Mouse (Mus musculus): Measurements from ENCODE around the gene Gm572. TPM values are rescaled to one million over a fixed set of nuclear protein-coding genes. Genes with fewer than 3 reads are reported as not detected.
A peak's percentile ranks its signal among the peaks of the same experiment; 100 is the strongest.

Gm572 gene
- polyA plus RNA-seq, 1 experiment from 2014 or later, result 0.09 TPM

DNA sequence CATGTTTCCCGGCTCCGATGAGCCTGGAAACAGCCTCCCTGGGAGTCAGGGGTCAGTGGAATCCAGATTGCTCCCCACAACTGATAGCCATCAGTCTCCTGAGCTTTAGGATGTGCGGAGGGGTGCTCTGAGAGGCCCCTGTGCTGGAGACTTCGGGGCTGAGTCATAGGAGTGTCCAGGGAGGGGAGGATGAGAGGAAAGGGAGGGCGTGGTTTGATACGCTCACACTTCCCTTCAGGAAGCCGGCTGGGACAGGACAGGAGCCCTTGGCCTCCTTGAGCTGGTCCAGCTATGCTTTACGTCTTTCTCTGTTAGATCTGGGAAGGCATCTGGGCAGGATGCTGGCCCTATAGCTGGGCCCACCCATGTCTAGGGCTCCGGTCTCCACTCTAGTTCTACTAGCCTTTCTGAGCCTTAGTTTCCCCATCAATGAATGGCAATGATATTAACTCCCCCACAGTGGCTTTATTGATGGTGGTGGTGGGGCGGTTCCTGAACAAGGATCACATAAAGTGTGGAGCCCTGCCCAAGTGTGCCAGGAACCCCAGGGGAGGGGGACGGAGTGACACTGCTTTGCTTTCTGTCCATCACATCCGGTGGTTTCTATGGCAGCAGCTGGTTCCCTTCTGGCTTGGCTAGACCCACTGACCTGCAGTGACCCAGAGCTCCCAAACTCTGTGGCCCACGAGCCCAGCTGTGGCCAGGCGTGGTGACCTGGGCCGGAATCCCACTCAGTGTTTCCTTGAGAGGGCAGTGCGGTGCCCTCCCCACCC lies 33.3 kb downstream of the Gm572 start:
- ATAC-seq (ENCODE audit: insufficient read depth, low FRiP score, low read depth), result peak; percentile 57; the same call in 1 of the 2 replicates
- no peaks in the 10 kb centered on the region for H3K36me3 ChIP-seq
- H3K9ac ChIP-seq, result no peak overlapping the region
- no peak overlapping the region for H3K27ac ChIP-seq
- peaks cover 29% of the 10 kb centered on the region for H3K4me1 ChIP-seq
- no peak overlapping the region for H3K4me2 ChIP-seq
- H3K9me3 ChIP-seq, result no peaks in the 10 kb centered on the region
- no peak overlapping the region for H3K4me3 ChIP-seq (replicated peaks)
- no peaks in the 10 kb centered on the region for H3K27me3 ChIP-seq (replicated peaks)
- 42% methylated on average over 16 of the region's 16 CpGs for WGBS

DNA sequence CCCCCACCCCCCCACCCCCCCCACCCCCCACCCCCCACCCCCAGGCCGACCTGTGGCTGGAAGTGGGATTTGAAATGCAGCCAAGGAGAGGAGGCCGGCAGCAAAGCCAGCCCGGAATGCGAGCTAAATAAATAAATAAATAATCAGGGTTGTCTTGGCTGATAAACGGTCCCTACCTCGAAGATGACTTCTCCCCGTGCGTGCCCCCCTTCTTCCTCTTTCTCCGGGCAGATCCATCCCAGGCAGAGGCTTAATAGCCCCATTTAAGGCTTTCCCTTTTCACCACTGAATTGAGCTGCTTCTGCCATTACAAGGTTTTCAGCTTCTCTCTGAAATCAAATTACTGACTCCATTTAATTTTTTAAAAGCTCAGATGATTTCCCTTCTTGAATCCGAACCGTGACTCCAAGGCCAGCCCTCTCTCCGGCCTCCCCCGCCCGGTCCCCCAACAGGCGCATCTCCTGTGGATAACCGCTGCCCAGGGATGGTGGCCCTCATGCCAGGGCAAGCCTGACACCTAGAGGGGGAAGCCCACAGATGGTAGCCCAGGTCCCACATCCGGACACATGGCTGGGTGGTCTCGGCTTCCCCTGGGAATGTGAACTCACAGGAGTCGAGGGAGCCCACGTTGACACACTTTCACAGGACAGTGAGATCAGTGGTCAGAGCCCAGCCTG lies 34.0 kb downstream of the Gm572 start:
- H3K27me3 ChIP-seq (replicated peaks), result no peaks in the 10 kb centered on the region
- WGBS, result 39% methylated on average over 20 of the region's 20 CpGs
- H3K9me3 ChIP-seq, result no peaks in the 10 kb centered on the region
- ATAC-seq (ENCODE audit: insufficient read depth, low FRiP score, low read depth), result no peak
- no peaks in the 10 kb centered on the region for H3K36me3 ChIP-seq
- peaks cover 29% of the 10 kb centered on the region for H3K4me1 ChIP-seq
- H3K4me3 ChIP-seq (replicated peaks), result no peak overlapping the region
- 0 out of 2 replicates have a peak overlapping the region, but pooled peaks have one; percentile 3 for H3K27ac ChIP-seq
- H3K9ac ChIP-seq, result no peak overlapping the region
- no peak overlapping the region for H3K4me2 ChIP-seq

DNA sequence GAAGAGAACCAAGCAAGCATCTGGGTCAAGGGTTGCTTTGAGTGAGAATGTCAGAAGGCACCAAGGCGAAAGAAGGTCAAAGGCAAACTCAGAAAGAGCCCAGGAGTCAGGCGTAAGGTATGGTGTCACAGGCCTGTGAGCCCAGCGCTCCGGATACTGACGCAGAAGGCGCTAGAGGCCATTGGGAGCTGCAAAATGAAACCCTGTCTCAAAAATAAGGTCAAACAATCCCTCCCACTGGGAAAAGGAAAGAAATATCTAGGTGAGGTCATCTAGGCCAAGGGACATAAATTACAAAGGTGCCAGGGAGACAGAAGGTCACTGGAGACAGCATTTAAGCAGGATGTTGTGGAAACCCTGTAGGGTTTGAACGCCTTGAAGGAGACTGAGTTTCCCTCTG lies 35.0 kb downstream of the Gm572 start:
- Histone ChIP-seq H3K9me3 (no peaks in the 10 kb centered on the region), H3K27ac (no peak overlapping the region), H3K27me3 (replicated peaks) (no peaks in the 10 kb centered on the region), H3K4me2 (no peak overlapping the region), H3K36me3 (no peaks in the 10 kb centered on the region), H3K9ac (no peak overlapping the region), H3K4me3 (replicated peaks) (no peak overlapping the region), H3K4me1 (peaks cover 29% of the 10 kb centered on the region)
- WGBS, result 90% methylated on average over 7 of the region's 7 CpGs
- no peak for ATAC-seq (ENCODE audit: insufficient read depth, low FRiP score, low read depth)

DNA sequence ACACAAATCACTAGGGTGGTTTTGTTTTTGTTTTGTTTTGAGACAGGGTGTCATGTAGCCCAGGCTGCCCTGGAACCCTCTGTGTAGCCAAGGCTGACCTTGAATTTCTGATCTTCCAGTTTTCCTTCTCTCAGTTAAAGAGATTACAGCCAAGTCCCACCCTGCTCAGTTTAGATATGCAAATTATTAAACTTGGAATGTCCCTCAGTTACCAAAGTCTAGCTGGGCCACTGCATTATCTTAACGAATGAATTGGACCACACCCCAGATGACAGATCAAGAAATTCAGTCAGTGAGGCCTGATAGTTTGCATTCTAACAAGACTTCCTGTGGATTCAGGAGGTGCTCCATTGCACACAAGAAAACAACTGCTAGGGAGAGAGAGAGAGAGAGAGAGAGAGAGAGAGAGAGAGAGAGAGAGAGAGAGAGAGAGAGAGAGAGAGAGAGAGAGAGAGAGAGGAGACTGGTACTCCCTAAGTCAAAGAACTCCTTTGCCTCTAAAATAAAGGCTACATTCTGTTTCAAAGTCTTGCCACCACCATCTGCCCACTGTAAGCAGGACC lies 37.5 kb downstream of the Gm572 start:
- peak; percentile 24; the same call in 1 of the 2 replicates for ATAC-seq (ENCODE audit: insufficient read depth, low FRiP score, low read depth)
- Histone ChIP-seq H3K4me2 (no peak overlapping the region), H3K4me3 (replicated peaks) (no peak overlapping the region), H3K4me1 (peaks cover 21% of the 10 kb centered on the region), H3K9ac (no peak overlapping the region), H3K27ac (no peak overlapping the region), H3K9me3 (no peaks in the 10 kb centered on the region), H3K36me3 (no peaks in the 10 kb centered on the region), H3K27me3 (replicated peaks) (no peaks in the 10 kb centered on the region)
- WGBS, result 62% methylated on average over 1 of the region's 1 CpGs

DNA sequence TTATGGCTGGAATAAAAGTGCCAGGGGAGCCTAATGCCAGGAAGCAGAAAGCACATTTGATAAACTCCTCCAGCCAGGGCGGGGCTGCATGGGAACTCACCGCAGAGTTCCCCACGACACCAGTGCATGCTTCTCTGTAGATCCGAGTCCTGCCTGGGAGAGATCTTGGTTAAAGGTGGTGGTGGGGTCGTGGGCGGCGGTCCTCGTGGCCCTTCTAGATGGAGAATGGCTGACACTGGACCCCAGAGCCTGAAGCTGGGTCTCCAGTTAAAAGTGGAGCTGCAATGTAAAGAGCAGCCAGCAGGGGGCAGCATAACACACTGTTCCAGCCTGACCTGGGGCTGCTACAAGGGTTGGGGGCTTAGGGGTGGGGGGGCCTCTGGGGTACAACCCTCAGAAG lies 38.3 kb downstream of the Gm572 start:
- WGBS, result 16% methylated on average over 8 of the region's 8 CpGs
- ATAC-seq (ENCODE audit: insufficient read depth, low FRiP score, low read depth), result no peak
- H3K9me3 ChIP-seq, result no peaks in the 10 kb centered on the region
- H3K4me2 ChIP-seq, result peak overlapping the region; percentile 42; the same call in 1 of the 2 replicates
- no peaks in the 10 kb centered on the region for H3K27me3 ChIP-seq (replicated peaks)
- no peak overlapping the region for H3K27ac ChIP-seq
- H3K9ac ChIP-seq, result no peak overlapping the region
- H3K36me3 ChIP-seq, result no peaks in the 10 kb centered on the region
- no peak overlapping the region for H3K4me3 ChIP-seq (replicated peaks)
- H3K4me1 ChIP-seq, result peaks cover 17% of the 10 kb centered on the region

DNA sequence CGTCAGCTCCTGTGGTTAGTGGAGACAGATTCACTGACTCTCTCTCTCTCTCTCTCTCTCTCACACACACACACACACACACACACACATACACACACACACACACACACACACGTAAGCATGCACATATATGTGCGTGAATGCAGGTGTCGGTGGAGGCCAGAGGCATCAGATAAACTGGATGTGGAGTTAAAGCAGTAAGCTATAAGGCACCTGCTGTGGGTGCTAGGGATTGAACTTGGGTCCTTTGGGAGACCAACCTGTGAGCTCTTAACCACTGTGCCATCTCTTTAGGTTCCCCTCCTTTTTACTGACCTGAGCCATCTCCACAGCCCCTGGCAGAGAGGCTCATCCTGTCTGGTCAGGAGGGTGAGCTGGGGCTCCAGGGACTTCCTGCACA lies 39.8 kb downstream of the Gm572 start:
- H3K27me3 ChIP-seq (replicated peaks), result no peaks in the 10 kb centered on the region
- WGBS, result 87% methylated on average over 4 of the region's 4 CpGs

DNA sequence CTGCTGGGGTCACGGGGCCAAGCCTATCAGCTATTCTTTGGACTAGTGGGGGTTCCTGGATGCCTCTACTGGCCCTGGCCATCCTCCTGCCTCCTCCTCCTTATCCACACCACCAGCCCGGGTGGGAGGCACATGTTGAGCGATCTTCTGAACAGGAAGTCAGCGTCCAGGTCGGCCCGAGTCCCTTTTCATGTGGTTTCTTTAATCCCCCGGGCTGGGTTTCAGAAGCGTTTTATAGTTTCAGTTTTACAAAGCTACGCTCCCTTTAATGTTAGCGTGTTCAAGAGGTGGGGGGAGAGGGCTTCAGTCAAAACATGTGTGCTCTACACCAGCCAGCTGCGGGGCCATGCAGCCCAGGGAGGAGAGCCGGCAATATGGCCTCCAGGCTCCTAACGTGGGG lies 40.4 kb downstream of the Gm572 start:
- Histone ChIP-seq H3K9ac (no peak overlapping the region), H3K4me1 (peaks cover 14% of the 10 kb centered on the region), H3K27me3 (replicated peaks) (no peaks in the 10 kb centered on the region), H3K9me3 (no peaks in the 10 kb centered on the region), H3K27ac (no peak overlapping the region), H3K36me3 (no peaks in the 10 kb centered on the region), H3K4me2 (no peak overlapping the region), H3K4me3 (replicated peaks) (no peak overlapping the region)
- ATAC-seq (ENCODE audit: insufficient read depth, low FRiP score, low read depth), result no peak
- WGBS, result 60% methylated on average over 13 of the region's 13 CpGs

More for the DNA sequence above, 39.8 kb downstream of the Gm572 start:
- Histone ChIP-seq H3K9me3 (no peaks in the 10 kb centered on the region), H3K27ac (no peak overlapping the region), H3K4me2 (no peak overlapping the region), H3K4me3 (replicated peaks) (no peak overlapping the region), H3K4me1 (peaks cover 14% of the 10 kb centered on the region), H3K9ac (no peak overlapping the region), H3K36me3 (no peaks in the 10 kb centered on the region)
- no peak for ATAC-seq (ENCODE audit: insufficient read depth, low FRiP score, low read depth)

DNA sequence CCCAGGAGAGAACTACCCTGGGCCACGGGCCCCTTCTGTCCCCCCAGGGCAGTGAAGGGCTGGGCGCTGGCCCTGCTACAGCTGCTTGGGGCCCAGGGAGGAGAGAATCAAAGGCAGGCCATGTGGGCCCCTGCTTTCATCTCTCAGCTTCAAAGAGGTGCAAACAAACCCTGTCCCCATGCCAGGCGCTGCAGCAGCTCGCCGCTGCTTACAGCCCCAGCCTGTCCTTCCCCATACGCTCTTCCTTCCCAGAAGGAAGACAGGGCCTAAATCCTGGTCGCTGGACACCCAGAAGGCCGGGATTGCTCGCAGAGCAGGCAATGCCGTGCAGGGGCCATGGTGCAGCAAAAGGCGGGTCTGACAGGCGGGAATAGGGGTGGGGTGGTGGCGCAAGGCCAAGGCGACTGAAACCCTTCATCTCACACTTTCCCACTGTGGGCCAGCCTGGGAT lies 43.4 kb downstream of the Gm572 start:
- Histone ChIP-seq H3K4me1 (peaks cover 10% of the 10 kb centered on the region), H3K9ac (no peak overlapping the region), H3K9me3 (no peaks in the 10 kb centered on the region), H3K4me2 (no peak overlapping the region), H3K36me3 (no peaks in the 10 kb centered on the region), H3K4me3 (replicated peaks) (no peak overlapping the region), H3K27ac (peak overlapping the region; percentile 5; the same call in 1 of the 2 replicates), H3K27me3 (replicated peaks) (no peaks in the 10 kb centered on the region)
- 26% methylated on average over 14 of the region's 14 CpGs for WGBS
- peak; percentile 48 for ATAC-seq (ENCODE audit: insufficient read depth, low FRiP score, low read depth)

DNA sequence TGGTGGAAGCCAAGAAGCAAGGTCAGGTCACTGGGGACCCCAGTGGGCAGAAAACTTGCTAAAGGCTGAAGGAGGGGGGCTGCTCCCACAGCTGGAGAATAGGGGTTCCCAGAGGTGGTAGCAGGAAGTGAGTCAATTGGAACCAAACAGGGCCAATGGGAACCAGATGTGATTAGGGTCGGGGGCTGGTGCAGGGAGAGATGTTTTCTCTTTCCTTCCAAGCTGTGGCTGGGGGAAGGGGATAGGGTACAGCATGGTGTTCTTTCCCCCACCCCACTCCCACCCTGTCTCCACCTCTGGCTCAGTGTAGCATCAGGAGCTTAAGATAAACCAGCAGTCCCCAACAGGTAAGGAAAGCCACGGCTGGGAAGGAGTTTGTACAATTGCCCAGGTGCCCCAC lies 45.0 kb downstream of the Gm572 start:
- Histone ChIP-seq H3K27ac (no peak overlapping the region), H3K4me3 (replicated peaks) (no peak overlapping the region), H3K36me3 (no peaks in the 10 kb centered on the region), H3K9ac (no peak overlapping the region), H3K27me3 (replicated peaks) (no peaks in the 10 kb centered on the region), H3K9me3 (no peaks in the 10 kb centered on the region), H3K4me1 (peaks cover 8% of the 10 kb centered on the region), H3K4me2 (no peak overlapping the region)
- no peak for ATAC-seq (ENCODE audit: insufficient read depth, low FRiP score, low read depth)
- WGBS, result 54% methylated on average over 2 of the region's 2 CpGs

DNA sequence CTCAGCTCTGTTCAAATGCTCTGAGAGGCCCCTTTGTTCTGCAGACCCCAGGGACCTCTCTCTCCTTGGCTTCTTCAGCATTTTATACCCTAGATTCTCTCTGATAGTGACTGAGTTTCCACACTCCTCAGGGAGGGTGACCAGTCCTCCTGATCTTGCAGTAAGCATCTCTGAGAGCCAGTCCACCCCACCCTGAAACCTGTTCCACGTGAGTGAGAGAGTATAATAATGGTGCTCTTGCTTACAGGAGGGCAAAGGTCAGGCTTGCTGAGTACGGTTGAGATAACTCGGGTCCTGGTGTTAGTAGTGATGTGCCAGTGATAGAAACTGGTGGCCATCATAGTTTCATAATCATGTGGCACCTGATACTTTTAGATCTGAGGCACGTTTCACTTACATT lies 48.1 kb downstream of the Gm572 start:
- Histone ChIP-seq H3K9me3 (no peaks in the 10 kb centered on the region), H3K4me2 (no peak overlapping the region), H3K4me3 (replicated peaks) (no peak overlapping the region), H3K36me3 (no peaks in the 10 kb centered on the region), H3K4me1 (peaks cover 7% of the 10 kb centered on the region), H3K27ac (no peak overlapping the region), H3K9ac (no peak overlapping the region), H3K27me3 (replicated peaks) (no peaks in the 10 kb centered on the region)
- WGBS, result 68% methylated on average over 4 of the region's 4 CpGs
- ATAC-seq (ENCODE audit: insufficient read depth, low FRiP score, low read depth), result no peak

DNA sequence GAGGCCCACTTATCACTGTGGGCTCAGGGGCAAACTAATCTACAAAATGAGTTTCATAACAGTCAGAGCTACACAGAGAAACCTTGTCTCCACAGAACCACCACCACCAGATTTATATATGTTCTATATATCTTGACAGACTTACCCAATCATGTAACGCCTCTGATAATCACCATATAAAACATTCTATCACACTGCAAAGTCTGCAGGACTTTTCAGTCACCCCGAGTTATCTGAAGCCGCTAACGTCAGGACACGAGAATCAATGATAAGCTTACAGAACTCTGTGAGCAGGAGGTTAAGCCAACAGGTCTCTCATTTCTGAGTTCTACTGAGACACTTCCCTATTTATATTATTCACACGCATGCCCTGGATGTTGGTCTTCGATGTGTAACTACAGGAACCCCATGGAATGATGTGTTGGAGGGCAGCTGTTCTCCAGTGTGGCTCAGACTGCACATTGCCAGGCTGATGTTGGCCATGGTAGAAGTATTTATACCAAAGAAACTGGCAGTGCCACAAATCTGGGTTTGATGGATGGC lies 50.4 kb downstream of the Gm572 start:
- Histone ChIP-seq H3K9ac (no peak overlapping the region), H3K36me3 (no peaks in the 10 kb centered on the region), H3K4me3 (replicated peaks) (no peak overlapping the region), H3K4me2 (no peak overlapping the region), H3K27me3 (replicated peaks) (no peaks in the 10 kb centered on the region), H3K27ac (no peak overlapping the region), H3K9me3 (no peaks in the 10 kb centered on the region), H3K4me1 (no peaks in the 10 kb centered on the region)
- no peak for ATAC-seq (ENCODE audit: insufficient read depth, low FRiP score, low read depth)
- WGBS, result 67% methylated on average over 7 of the region's 7 CpGs

DNA sequence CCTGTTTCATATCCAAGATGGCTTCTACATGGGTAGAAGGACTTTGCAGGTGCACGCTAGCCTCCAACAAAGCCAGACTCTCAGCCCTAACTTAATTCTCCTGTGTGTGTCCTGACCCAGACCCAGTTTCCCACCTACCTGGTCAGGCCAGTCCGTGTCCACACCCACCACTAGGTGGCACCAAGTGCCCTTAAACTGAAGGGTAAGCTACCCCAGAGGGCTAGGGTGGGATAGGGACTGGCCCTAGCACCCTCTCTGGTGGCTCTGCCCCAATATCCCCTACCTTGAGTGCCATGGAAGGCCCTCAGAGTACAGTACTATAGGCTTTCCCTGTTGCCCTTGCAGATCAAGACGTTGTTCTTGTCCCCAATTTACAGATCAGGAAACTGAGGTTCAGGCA lies 61.6 kb downstream of the Gm572 start:
- Histone ChIP-seq H3K36me3 (no peaks in the 10 kb centered on the region), H3K4me1 (peaks cover 5% of the 10 kb centered on the region), H3K27ac (no peak overlapping the region), H3K9me3 (no peaks in the 10 kb centered on the region), H3K27me3 (replicated peaks) (peaks cover 3% of the 10 kb centered on the region; the same call in 1 of the 2 replicates), H3K9ac (no peak overlapping the region), H3K4me2 (no peak overlapping the region), H3K4me3 (replicated peaks) (no peak overlapping the region)
- ATAC-seq (ENCODE audit: insufficient read depth, low FRiP score, low read depth), result no peak
- WGBS, result 37% methylated on average over 3 of the region's 3 CpGs
